Mouse (Mus musculus) naive thymus-derived CD4-positive, alpha-beta T cell, adult 2 months (primary cell): ENCODE measurements around the gene 1110059E24Rik.
A peak's percentile ranks its signal among the peaks of the same experiment; 100 is the strongest.

ENCODE experiments used
- DNase-seq: peaks from one replicate; pipeline ENCODE4 v3.0.0-alpha.2; 2011; ENCODE audit warnings: low read depth

The 1110059E24Rik gene

GRCm38 (mm10) chr19:21571986-21572385 is 80.8 kb downstream of the 1110059E24Rik start:
- DNase-seq: no peak

GRCm38 (mm10) chr19:21571223-21571980 is 81.4 kb downstream of the 1110059E24Rik start:
- DNase-seq: peak; percentile 88

GRCm38 (mm10) chr19:21570778-21571177 is 82.0 kb downstream of the 1110059E24Rik start:
- DNase-seq: no peak

- DNase-seq: no peak
These were observed 84.1 kb downstream of the 1110059E24Rik start for GRCm38 (mm10) chr19:21568528-21569185.

GRCm38 (mm10) chr19:21567933-21568332 is 84.8 kb downstream of the 1110059E24Rik start:
- DNase-seq: no peak

- DNase-seq: no peak
These were observed 86.3 kb downstream of the 1110059E24Rik start for GRCm38 (mm10) chr19:21566484-21566883.

GRCm38 (mm10) chr19:21564461-21564797 is 88.3 kb downstream of the 1110059E24Rik start:
- DNase-seq: no peak

- DNase-seq: peak; percentile 85
These were observed 88.9 kb downstream of the 1110059E24Rik start for GRCm38 (mm10) chr19:21563789-21564460.

GRCm38 (mm10) chr19:21562996-21563395 is 89.8 kb downstream of the 1110059E24Rik start:
- DNase-seq: no peak

- no peak for DNase-seq
These were observed 100.0 kb downstream of the 1110059E24Rik start for GRCm38 (mm10) chr19:21552801-21553200.

GRCm38 (mm10) chr19:21551921-21552536 is 100.7 kb downstream of the 1110059E24Rik start:
- DNase-seq: no peak

GRCm38 (mm10) chr19:21549713-21550112 is 103.1 kb downstream of the 1110059E24Rik start:
- DNase-seq: no peak

- no peak for DNase-seq
These were observed 103.8 kb downstream of the 1110059E24Rik start for GRCm38 (mm10) chr19:21548947-21549346.

- no peak for DNase-seq
These were observed 115.7 kb downstream of the 1110059E24Rik start for GRCm38 (mm10) chr19:21537125-21537524.
